Mouse (Mus musculus): ENCODE measurements at regions not wholly inside any gene's neighbourhood (a gene's known extent, or its start where the extent isn't known, plus 50 kb on each side); places are given as distances from the start of the nearest gene placed in this dataset.

GRCm38 (mm10) chr12:73446148-73446547, 100.0 kb downstream of the Tmem30b start:
- DNase-seq, result no peak

GRCm38 (mm10) chr12:73445562-73445961, 100.6 kb downstream of the Tmem30b start:
- DNase-seq, result no peak

- DNase-seq, result peak; percentile 83
Observed at GRCm38 (mm10) chr12:73445128-73445527, 101.1 kb downstream of the Tmem30b start.

DNA sequence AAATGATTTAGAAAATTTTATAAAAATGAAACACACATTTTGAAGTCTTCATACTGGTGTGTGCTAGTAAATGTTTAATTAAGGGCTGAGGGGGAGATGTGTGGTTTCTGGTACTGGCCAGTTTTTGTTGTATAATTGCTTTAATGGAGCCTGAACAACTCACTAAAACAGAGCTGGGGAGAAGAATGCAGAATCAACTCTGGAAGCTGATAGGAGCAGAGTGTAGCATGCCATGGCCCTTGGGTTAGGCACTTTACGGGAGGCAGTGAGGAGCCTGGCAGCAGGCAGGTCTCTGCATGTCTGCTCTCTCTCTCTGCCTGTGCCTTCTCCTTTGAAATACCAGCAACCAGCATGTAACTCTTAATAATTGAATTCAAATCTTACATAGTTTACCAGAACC, 104.9 kb downstream of the Tmem30b start:
- DNase-seq, result no peak

DNA sequence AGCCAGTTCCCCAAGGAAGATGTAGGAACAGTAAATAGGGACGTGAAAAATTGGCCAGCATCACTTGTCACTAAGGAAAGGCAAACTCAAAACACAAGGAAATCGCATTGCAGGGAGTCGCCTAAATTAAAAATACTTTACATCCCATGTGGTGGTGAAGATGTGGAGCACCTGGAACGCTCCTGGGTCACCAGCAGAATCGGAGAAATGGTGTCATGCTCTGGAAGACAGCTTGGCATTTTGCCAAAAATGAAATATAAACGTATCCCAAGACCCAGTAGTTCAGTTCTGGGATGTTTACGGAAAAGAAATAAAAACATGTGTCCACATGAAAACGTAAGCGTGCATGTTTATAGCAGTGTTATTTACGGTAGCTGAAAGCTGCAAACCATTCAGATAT, 111.5 kb downstream of the Tmem30b start:
- no peak for DNase-seq

- DNase-seq, result no peak
Observed at GRCm38 (mm10) chr12:73432546-73432945, 113.6 kb downstream of the Tmem30b start.

GRCm38 (mm10) chr12:73428171-73428570, 118.0 kb downstream of the Tmem30b start:
- DNase-seq, result no peak

- no peak for DNase-seq
Observed at GRCm38 (mm10) chr12:73424814-73425213, 121.4 kb downstream of the Tmem30b start.

DNA sequence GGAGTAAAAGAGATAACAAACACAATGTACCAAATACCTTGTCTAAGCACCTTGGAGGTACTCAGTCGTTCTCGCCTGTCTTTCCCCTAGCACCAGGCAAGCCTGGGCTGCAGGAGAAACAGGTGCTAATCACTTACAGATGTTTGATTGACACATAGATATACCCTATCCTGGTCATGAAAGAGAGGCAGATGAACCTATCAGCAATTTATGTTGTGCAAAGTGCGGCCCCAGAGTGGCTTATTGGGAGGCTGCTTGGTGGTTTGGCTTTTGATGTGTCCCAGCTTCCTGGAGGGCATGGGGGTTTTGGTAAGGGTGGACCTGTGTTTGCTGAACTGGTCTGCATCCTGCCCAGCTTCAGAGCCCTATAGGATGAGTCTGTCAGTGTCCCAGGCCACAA, 129.1 kb downstream of the Tmem30b start:
- DNase-seq, result no peak

GRCm38 (mm10) chr12:73416367-73416897, 129.8 kb downstream of the Tmem30b start:
- no peak for DNase-seq

DNA sequence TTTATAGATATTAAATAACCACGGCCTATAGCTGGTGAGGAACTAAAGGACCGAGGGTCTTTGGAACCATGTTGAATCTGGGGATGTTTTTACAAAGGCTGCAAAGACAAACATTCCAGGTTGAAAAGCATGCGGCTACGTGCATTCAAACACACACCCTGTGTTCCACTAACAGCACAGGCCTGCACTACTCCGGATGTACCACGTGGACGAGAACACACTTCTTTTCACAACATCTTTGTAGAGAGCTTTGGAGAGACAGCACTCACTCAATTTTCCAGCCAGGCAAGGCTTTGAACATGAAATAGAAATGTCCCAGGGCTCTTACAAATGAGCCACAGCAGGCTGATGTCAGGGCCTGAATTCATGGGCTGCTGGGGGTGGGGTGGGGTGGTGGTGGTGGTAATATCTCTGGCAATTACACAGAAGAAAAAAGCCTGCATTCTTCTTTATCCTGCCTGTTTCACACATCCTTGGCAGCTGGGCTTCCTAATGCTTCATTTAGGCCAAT, 129.3 kb downstream of the Slc38a6 start:
- DNase-seq, result no peak

GRCm38 (mm10) chr12:73413439-73414196, 127.0 kb downstream of the Slc38a6 start:
- no peak for DNase-seq

DNA sequence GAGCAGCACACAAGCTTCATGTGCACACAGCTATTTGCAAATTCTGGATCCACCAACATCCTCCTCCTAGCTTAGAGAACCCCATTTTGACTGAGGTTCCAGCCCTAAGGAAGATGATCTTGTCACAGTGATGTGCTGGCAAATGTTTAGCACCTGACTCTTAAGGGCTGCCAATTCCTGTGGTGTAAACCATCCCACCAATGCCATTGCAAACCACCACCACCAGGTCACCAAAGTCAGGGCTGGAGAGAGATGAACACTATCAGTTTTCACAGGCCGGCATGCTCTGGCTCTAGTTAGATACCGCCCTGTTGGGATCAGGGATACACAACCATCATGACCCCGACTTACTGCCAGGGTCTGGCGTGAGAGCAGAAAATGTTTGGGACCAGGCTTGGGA, 125.9 kb downstream of the Slc38a6 start:
- DNase-seq, result peak; percentile 78

- DNase-seq, result peak; percentile 89
Observed at GRCm38 (mm10) chr12:73410924-73411323, 124.3 kb downstream of the Slc38a6 start.

- peak; percentile 98 for DNase-seq
Observed at GRCm38 (mm10) chr12:73409481-73410085, 123.0 kb downstream of the Slc38a6 start.

DNA sequence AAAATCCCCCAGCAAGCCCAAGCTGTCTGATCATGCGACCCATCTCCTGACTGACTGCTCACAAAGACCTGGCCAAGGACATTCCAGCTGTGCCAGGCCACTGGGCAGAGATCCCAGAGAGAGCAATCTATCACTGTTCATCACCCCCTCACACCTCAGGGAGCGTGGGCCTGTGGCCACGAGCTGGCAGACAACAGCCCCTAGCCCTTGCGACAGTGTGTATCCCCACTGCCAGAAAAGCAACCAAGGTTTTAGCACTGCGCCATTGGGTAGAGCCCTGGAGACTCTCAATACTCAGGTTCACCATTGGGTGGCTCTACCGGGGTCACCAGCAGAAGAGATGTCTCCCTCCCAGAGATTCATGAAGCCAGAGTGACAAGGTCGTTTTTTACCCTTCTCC, 122.0 kb downstream of the Slc38a6 start:
- DNase-seq, result peak; percentile 99

GRCm38 (mm10) chr12:73408165-73408564, 121.6 kb downstream of the Slc38a6 start:
- DNase-seq, result peak; percentile 96

DNA sequence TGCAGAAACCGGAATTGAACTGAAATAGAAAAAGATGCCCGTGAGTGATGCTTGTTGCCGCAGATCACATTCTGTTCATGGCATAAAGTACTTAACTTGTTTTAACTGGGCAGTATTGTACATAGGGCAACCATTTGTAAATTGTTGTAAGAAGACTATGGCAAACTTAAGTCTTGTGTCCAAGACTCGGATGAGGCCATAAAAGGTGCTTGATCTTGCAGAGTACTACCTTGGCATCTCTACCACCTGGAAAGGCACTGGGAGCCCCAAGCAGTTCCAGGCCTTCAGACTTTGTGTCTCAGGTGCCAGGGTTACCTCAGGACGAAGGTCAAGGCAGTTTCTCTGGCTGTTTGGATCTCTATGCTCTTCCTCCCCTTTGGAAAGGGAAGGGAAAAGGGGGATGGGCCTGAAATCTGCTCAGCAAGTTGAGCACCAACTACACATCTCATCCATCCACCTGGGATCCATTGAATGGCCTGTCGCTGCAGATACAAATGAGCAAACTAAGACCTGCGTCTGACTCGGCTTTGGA, 120.0 kb downstream of the Slc38a6 start:
- peak; percentile 61 for DNase-seq

DNA sequence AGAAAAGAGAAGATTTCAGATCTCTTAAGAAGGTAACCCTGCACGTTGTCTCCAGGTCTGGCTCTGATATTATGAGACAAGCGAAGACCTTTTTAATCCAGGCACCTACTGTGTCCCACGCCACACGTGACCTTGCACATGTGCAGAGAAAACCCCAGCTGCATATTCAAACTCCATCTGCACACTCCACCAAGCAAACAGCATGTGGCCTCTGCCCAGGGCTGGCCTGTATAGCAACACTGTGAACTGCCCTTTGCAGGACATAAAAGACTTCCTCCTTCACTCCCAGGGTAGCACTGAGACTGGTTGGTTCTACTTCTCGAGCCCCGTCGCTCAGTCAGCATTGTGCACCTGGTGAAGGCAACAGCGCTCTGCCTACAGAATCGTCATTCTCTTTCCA, 119.0 kb downstream of the Slc38a6 start:
- peak; percentile 70 for DNase-seq

GRCm38 (mm10) chr12:73405106-73405505, 118.5 kb downstream of the Slc38a6 start:
- peak; percentile 59 for DNase-seq

GRCm38 (mm10) chr12:73403906-73404474, 117.4 kb downstream of the Slc38a6 start:
- DNase-seq, result peak; percentile 82

All from heart, adult 11 months (tissue).